Mouse (Mus musculus) bone marrow, adult 2 months (tissue): ENCODE measurements around the gene Prpf40b.

ENCODE experiments used
- CTCF ChIP-seq: fragments of 200-500 bp; IDR thresholded peaks from 2 replicates; pipeline ENCODE4 v1.5.1; 2011; ENCODE audit warnings: low read length, control low read depth; ENCODE audit not compliant: control insufficient read depth, insufficient read depth
- POLR2A ChIP-seq: fragments of 200-500 bp; IDR thresholded peaks from 2 replicates; pipeline ENCODE4 v1.6.1; 2011; ENCODE audit warnings: low read depth, mild to moderate bottlenecking, control low read depth, low read length, borderline replicate concordance; ENCODE audit not compliant: control insufficient read depth

GRCm38 (mm10) chr15:99259730-99260252 is 35.1 kb upstream of the Prpf40b start:
- TF ChIP-seq CTCF (no peak), POLR2A (no peak)
